Mouse (Mus musculus) c-Kit-positive CD71-positive TER-119-positive erythroid progenitor cells, embryonic 14.5 days (primary cell): ENCODE results near the gene Ubl4b.

Source experiments
- DNase-seq: peaks from one replicate; pipeline ENCODE4 v3.0.0-alpha.2; 2013; ENCODE audit warnings: low spot score

Ubl4b gene

DNA sequence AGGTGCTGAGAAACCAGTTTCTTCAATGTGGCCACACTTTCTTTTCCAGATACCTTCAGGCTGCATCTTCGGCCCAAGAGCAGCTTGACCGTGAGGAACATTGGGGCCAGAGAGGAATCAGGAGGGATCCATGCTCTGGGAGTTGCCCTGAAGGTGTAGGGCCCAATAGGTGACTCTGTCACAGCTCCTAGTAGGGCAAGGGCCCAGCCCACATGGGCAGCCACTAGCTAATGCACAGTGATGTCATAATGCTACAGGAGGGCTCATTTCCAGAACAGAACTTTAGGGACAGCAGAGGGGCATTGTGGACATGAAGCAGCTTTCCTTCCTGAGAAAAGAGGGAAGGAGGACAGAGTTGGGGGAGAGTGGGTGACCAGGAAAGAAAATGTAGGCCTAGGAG is at the start of gene Ubl4b:
Gene Ubl4b (minus strand): TSS at position 232 of the 400 bp plus-strand sequence.
- no peak for DNase-seq

DNA sequence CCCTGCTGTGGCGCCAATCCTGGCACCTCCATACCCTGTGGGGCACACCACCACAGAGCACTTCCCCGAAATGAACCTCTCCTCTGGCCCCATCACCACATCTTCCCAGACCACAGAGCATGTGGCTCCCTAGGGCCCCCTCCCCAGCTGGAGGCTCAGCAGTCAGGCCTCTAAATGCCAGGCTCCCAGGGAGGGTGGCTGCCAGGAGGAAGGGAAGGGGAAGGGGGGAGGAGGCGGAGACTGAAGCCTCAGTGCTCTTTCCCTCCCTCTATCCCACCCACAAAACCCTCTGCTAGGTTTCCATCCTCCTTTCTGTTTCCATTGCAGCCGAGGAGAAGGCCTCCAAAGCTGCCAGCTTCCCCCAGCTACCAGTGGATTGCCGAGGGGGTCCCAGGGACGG is 45.3 kb upstream of the Ubl4b start:
- no peak for DNase-seq

DNA sequence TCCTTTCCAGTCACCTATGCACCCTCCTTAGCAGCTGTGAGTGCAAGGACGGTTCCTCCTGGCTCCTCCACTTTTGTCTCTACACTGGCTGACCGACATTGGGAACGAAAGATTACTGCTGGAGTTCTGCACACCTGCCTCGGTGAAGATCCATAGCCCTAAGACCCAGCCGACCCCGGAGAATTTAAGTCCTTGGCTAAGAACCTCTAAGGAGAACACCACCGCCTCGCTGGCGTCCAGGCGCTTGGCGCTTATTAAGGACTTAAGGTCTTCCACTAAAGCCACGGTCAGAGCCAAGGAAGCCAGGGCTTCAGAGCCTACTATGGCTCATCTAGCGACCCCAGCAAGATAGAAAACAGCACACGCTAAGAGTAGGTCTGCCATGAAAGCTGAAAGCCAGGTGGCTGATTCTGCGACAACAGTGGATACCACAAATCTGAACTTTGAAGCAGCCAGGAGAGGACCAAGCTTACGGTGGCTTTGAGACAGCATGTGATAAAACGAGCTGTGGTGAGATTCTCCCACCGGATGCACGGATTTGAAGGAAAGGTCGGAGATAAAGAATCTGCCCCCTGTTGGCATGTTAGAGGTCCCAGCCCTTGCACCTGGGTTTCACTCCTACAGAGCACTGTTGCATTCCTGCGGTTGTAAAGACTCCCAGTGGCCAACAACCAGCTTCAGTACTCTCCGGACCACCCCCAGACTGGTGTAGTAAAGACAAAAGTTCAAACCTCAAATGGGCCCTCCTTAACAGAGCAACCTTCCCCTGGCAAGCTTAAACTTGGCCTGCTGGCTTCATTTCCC is 42.9 kb upstream of the Ubl4b start:
- DNase-seq: no peak

DNA sequence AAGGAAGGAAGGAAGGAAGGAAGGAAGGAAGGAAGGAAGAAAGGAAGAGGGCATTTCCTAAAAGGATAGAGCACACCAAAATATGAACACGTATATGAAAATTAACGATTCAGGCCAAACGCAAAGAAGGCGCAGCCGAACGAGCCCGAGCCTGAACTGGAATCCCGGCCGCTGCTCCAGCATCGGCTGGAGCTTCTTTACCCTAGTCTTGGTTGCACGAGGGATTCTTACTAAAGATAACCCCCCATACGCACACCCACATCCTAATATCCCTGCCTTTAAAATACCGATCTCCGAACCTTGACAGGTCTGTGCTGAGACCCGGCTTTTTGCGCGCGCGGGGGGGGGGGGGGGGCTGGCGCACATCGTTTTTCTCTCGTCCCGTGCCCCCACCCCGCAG is 42.3 kb upstream of the Ubl4b start:
- DNase-seq: no peak

DNA sequence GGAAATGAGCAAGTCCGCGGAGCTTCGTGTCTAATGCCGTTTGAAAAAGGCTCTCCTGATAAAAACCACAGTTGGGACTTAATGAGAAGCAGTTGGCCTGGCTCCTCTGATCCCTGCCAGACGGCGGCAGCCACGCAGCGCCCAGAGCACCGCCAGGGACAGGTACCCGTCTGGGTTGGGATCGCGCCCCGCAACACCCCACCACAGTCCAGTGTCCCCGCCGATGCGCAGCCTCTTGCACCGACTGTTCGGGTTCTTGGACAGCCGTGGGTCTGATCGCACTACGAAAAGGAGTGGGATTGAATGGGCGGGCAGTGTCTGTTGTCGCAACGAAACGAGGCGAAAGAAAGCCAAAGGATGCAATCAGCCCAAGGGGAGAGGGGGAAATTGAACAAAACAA is 41.7 kb upstream of the Ubl4b start:
- DNase-seq: no peak

DNA sequence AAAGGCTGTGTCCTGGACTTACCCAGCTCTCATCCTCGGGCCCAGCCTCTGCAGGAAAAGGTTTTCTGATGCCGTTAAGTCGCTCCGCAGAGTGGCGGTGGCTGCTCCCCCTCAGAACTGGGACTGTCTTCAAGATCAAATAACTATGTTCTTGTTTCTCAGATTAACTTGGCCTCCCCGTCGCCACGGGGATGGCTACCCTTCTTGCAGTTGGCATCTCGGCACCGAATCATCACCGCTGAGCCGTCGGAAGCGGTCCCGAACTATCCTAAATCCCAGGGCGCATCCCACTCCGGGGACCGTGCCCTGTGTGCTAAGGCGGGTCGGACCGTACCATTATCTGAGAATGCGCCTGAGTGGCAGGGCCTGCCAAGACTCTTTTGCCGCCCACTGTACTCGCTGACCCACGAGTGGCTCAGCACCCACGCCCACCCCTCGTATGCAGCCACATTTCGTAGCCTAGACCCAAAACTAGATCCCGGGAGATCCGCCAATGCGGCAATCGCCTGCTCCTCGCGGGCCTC is 41.1 kb upstream of the Ubl4b start:
- no peak for DNase-seq

DNA sequence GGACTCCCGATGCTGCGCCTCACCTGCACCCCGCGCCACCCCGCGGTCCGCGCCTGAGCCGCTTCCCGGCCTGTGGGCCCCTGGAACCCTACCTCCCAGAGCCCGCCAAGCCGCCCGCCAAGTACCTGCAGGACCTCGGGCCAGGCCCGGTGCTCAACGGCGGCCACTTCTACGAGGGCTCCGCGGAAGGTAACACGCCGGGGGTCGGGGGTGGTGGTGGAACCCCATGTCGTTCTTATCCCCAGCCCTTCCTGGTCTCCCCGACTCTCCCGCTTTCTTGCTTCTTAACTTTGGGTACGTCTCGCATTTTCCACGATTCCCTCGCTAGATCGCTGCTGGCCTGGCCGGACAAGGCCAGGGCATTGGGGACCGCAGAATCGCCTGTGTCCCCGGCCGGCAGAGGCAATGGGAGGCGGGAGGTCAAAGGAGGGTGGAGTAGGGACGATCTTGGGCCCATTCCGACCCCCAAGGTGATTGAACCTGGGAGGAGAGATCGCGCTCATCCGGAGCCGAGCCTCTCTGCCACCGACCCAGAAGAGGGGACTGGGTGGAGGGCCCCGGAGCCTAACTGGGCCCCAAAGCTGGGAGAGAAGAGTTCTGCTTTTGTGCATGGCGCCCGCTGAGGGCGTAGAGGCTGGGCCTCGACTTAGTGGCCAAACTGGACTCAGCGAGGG is 40.5 kb upstream of the Ubl4b start:
- no peak for DNase-seq

DNA sequence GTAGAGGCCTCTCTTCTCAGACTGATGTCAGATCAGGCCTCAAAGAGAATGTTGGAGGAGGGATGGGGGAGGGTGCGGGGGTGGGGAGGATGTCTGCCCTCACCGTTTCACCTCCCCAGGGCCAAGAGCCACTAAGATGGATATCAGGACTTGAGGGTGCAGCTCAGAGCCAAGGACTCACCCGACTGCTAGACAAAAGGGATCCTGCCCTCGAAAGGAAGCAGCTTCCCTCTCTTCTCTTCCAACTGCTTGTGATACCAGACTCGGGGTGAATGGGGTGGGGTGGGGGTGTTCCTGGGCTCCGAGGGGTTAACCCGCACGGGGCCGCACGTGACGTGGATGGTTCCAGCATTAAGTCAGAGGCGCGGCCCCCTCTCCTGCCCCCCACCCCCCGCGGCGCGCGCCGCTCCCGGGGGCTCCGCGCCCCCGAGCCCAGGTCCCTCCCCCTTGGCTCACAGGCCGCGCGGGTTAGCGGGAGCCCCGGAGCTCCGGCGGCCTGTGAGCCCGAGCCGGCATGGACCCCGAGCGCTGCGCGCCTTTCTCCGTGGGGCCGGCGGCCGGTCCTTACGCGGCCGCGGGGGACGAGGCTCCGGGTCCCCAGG is 39.9 kb upstream of the Ubl4b start, which contains the start of gene Alx3:
Gene Alx3 (plus strand): TSS at position 370 of the 602 bp plus-strand sequence.
- no peak for DNase-seq

DNA sequence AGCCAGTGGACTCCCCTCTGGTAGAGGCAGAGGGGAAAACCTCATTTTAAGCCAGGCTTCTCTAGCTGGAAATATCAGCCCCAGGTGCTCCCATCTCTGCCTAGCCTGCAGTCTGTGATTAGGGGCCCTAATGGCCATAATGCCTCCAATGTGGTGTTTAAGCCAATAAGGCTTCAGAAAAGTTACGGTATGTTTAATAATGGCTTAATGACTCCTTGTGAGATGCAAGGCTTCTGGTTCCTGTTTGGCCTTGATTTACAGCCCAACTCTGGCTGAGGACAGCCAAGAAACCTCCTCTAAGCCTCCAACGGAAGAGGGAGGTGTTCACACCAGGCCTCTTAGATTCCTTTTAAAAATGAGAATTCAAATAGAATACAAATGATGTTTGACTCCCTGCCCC is 38.8 kb upstream of the Ubl4b start:
- DNase-seq: no peak

DNA sequence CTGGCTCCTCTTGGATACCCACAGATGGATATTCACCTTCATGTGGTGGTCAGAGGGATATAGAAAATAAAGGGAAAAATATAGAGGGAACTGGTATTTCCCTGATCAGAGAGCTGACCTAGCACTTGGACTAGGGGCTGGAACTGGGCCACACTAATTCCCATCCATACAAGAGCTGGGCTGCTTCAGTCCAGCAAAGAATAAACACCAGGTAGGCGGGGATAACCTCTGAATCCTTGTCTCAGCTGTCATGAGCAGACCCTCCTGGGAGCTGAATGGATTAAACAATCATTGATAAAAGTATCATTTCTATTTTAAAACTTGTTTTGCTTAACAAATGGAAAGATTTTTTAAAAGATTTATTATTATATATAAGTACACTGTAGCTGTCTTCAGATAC is 36.7 kb upstream of the Ubl4b start:
- no peak for DNase-seq

DNA sequence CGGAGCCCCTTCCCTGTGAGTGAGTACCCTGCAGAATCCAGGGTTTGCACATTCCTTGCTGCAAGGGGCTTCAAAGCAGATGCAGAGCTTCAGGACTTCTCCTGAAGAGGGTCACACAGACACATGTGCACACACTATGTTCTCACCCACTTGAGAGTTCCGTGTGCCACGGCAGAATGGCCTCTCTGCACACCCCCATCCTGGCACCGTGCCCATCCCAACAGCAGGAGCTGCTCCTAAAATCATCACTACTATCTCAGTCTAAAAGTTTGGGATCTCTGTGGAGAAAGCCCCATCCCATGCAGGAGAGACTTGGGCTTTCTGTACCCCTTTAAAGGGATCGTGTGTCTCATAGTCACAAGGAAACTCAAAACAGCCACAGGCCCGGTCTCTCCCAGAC is 31.6 kb upstream of the Ubl4b start:
- no peak for DNase-seq

DNA sequence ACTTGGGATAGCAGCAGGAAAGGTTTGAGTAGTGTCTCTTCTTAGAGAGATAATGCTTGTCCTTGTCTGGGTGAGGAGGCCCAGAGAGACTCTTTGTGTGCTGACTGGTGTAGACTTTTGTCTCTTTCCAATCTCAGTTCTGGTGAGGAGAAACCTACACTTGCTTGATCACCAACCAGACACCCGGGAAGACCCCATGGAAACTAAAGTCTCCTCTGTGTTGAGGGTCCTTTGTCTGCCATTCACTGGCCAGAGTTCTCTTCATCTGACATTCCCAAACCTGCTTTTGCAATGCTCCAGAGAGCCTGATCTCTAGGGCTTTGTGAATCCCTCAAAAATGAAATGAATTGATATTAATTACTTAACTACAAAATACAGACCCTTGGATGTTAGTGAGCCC is 29.0 kb upstream of the Ubl4b start:
- DNase-seq: no peak

DNA sequence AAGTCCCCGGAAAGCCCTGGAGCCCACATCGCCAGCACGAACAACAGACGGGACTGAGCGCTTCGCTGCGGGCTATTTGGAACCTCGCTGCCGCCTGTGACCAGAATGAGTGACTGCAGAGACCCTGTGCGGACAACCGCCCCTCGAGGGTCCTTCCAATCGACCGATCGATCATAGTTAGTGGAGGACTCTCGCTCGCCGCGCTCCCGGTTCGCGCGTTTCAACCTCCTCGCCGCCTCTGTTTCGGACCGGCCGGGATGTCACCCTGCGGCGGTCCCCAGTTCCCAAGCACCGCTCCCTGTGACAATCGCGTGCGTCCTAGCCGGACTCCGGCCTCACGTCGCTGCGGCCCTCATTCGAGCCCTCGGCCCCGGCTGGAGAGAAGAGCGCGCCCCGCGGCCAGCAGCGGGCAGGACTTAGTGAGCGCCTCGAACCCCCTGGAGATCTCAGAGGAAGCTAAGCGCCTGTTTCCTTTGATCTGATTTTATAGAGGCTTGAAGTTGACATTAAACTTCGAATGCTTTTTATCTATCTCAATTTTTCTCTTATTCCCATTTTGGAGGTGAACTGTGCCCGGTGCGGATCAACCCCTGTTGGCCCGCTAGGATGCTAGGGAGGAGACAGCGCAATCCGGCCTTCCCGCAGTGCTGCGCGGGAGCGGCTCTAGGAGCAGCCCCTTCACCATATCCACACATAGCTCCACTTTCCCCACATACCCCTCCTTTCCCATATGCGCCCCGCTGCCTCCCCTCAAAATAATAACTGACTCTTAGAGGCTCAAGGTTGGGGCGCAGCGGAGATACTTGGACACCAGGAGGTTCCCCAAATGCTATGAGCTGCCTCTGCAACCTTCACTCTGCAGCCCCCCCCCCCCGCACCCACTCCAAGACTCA is 28.2 kb upstream of the Ubl4b start:
- DNase-seq: no peak

DNA sequence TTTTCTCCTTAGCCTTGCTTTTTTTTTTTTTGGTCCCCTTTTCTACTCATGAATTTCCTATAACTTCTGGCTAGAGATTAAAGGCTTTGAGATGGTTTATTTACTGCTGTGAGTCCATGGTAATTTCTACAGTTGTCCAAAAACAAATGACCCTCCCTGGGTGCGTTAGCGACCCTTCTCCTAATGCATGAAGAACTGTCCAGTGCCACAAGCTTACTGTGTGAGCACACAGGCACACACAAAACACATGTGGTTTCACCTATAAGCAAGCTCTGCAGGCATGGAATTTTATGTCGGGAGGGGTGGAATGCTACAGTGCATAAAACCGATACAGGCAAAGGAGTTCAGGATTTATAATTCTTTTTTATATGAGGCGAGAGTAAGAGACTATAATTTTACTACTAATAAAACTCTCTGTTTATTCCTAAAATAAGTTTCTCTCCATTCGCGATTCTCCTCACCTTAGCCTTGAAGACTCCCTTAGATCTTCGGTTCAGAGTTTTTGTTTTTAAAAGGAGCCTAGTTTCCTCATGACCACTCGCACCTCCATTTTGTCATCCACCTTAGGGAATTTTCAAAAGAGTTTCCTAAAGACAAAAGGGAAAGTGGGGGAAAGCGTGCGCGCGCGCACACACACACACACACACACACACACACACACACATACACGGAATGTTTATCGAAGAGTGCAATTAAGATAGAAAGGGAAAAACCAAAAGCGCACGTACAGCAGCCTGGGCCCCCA is 27.4 kb upstream of the Ubl4b start:
- DNase-seq: no peak

DNA sequence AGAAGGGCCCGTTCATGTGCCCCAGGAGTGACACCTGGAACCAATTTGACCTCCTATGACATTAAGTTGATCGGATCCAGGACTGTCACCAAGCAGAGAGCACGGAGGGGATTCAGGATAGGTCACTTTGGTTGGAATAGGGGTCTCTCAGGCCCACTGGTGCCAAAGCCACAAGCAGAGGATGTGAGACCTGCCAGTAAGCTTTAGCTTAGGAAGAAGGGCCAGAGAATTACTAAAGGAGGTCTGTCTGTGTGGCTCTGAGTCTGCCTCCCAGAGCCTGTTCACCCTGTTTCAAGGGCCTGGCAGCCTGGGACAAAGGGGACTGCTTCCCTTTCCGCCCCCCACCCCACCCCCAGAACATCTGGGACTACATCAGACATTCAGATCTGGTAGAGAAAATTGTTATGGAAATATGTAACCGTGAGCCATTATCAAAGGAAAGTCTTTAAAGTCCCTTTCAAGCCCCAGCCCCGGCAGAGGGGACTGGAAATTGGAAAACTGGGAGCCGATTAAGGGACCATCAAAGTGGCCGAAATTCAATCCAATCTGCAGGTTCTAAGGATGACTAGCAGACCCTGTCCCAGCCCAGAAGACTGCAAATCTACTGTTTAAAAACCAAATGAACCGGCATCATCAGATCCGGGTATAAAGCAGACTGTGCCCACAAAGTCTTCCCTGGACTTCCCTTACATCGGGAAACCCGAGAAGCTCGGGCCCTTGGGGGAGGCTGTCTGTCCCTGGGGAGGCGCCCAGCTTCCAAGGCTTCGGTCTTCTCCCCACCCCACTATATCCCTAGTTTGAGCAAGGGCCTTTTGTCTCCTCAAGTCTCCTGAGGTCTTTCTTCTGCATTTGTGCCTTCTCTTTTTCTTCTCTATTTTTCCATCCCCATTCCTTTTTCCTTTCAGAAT is 26.5 kb upstream of the Ubl4b start:
- no peak for DNase-seq

DNA sequence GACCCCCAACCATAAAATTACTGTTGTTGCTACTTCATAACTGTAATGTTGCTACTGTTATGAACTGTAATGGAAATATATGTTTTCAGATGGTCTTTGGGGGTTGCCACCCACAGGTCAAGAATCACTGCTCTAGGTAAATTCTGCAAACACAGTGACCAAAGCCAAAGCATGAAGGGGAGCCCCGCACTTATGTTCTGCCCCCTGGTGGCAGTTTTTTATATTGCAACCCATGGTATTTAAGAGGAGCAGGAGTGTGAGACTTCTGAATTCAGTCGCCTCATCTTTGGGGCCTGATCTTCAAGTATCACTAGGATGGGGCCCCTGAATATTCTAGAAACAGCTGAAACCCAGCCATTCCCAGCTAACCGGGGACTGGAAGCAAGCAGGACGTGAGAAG is 24.6 kb upstream of the Ubl4b start:
- peak; percentile 64 for DNase-seq

DNA sequence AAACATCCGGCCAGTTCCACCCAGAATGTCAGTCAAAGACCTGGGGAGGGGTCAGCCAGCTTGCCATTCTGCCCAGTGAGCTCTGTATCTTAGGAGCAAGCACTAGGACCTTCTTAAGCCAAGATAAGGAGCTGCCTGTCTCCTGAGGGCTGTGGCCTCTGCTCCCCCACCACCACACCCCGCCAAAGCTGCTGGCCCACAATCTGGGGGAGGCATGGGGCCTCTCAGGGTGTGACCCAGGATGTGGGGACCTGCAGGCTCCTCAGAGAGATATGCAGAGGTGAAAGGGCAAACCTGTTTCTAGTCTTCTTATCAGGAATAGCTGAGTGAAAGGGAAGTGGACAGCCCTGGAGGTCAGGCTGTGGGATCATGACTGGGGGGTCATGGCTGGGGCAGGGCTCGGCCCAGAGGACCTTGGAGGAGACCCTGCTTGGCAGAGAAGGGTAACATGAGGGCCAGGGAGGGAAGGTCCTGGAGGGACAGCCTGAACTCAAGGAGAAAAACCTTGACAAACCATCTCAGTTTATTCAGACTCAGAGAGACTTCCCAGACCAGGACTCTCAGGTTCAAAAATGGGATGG is 23.0 kb upstream of the Ubl4b start:
- DNase-seq: peak; percentile 48

DNA sequence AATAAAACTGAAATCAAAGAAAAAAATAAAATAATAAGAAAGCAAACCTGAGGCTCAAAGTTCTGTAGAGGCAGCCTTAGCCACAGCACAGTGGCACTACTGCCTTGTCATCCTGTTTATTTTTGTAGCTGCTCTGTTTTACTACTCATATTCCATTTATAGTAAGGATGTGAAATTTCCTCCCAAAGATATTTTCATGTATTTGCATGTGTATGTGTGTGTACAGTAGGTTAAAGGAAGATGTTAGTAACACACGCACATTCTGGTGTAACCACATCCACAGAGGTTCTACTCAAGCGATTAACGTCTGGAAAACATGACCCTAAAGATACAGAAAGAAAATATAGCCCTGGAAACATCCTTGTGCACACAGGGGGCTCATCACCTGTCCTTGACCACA is 21.9 kb upstream of the Ubl4b start:
- DNase-seq: no peak

DNA sequence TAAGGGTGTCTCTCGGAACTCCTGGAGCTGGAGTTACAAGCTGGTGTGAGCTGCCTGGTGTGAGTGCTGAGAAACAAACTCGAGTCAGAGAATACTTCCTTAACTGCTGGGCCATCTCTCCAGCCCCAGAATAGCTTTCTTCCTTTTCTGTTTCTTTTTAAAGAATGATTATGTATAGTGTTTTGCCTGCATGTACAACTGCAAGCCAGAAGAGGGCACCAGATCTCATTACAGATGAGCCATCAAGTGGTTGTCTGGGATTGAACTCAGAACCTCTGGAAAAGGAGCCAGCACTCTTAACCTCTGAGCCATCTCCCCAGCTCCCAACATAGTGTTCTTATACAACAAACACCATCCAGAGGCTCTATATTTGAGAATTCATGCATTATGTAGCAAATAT is 16.3 kb upstream of the Ubl4b start:
- no peak for DNase-seq

DNA sequence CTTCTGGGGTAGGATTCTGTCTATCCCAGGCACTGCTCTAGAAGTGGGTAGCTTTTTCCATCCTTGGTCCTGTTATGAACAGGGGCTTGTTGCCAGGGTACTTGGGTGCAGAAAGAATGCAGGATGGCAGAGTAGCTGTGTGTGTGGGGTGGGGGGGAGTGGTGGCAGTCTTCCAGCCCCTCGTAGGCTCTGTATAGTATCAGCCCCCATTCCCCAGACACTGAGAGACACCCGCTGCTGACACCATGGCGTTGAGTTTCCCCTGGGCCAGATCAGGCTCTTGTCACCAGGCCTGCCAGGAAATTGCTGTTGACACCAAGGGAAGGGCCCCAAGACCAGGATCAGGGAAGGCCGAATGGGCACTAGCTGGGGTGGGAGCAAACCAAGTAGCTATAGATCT is 13.8 kb upstream of the Ubl4b start:
- DNase-seq: no peak
